Mouse (Mus musculus): ENCODE data around the gene Rnf31. TPM values are rescaled to one million over a fixed set of nuclear protein-coding genes. Genes with fewer than 3 reads are reported as not detected.

Rnf31 gene
- total and polyA plus RNA-seq, 3 experiments: 19.7 to 30.9 (median 27.5) TPM

- DNase-seq: peak; percentile 96 to 97
- H3K27me3 ChIP-seq (ENCODE audit: control insufficient read depth, insufficient read depth, low read length): no peaks in the 10 kb centered on the region
- H3K4me3 ChIP-seq: peak within 1 kb of the TSS; percentile 91
- peak within 1 kb of the TSS; percentile 87 for H3K9ac ChIP-seq (ENCODE audit: low read depth, low read length)
- H3K27ac ChIP-seq: peak within 1 kb of the TSS; percentile 98
- under 1% methylated on average over 51 of the region's 51 CpGs for WGBS
- TF ChIP-seq CTCF (IDR thresholded peaks at IDR 0.05) (peak; percentile 8; the same call in 1 of the 2 replicates), POLR2A (IDR thresholded peaks at IDR 0.05; ENCODE audit: insufficient read depth, low read depth, low read length) (peak; percentile 90), EP300 (IDR thresholded peaks at IDR 0.05; ENCODE audit: insufficient read depth, low read depth, low read length) (peak; percentile 44; the same call in 1 of the 2 replicates)
- intact Hi-C loops (cut with DNase I): loop anchor here (1.0 to 2.0 kb wide), 2 partner anchors 18 to 42 kb away; partner anchors contain the start of genes Irf9 and Psme1
- no peaks in the 10 kb centered on the region for H3K36me3 ChIP-seq (ENCODE audit: control insufficient read depth, insufficient read depth, low read length)
- H3K4me1 ChIP-seq (ENCODE audit: control insufficient read depth, insufficient read depth, low read length): peaks cover 3% of the 10 kb centered on the region
- no peaks in the 10 kb centered on the region for H3K79me2 ChIP-seq (replicated peaks; ENCODE audit: control insufficient read depth, insufficient read depth, low read length)
These were observed 31.1 kb upstream of the Rnf31 start, which contains the start of gene A730061H03Rik for GRCm38 (mm10) chr14:55560202-55561073. TSS of gene A730061H03Rik (minus strand) at chr14:55560406.

DNA sequence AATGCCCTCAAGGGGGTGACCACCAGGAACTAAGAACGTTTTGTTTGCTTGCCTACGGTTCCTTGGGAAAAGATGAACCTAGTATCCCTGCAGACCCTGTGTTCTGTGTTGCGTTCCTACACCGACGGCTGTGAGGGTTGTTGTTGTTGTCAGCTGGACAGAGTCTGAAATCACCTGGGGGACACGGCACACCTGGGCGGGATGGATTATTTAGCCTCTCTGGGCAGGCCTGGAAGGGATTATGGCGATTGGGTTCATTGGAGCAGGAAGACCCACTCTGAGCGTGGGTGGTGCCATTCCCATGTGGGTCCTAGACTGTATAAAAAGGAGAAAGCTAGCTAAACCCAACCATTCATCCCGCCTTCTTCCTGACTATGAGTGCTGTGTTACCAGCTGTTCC is 29.6 kb upstream of the Rnf31 start:
- Histone ChIP-seq H3K27ac (no peak overlapping the region), H3K9ac (ENCODE audit: low read depth, low read length) (no peak overlapping the region), H3K4me3 (no peak overlapping the region; the same call in 1 of the 2 replicates), H3K4me1 (ENCODE audit: control insufficient read depth, insufficient read depth, low read length) (peaks cover 3% of the 10 kb centered on the region), H3K79me2 (replicated peaks; ENCODE audit: control insufficient read depth, insufficient read depth, low read length) (no peaks in the 10 kb centered on the region), H3K36me3 (ENCODE audit: control insufficient read depth, insufficient read depth, low read length) (no peaks in the 10 kb centered on the region), H3K27me3 (ENCODE audit: control insufficient read depth, insufficient read depth, low read length) (no peaks in the 10 kb centered on the region)
- TF ChIP-seq CTCF (IDR thresholded peaks at IDR 0.05): no peak
- TF ChIP-seq EP300 (IDR thresholded peaks at IDR 0.05; ENCODE audit: insufficient read depth, low read depth, low read length): no peak
- TF ChIP-seq POLR2A (IDR thresholded peaks at IDR 0.05; ENCODE audit: insufficient read depth, low read depth, low read length): no peak
- no peak for DNase-seq
- 86% methylated on average over 10 of the region's 10 CpGs for whole genome bisulfite sequencing
- intact Hi-C loops (cut with DNase I): loop anchor here (2.0 kb wide), 1 partner anchor 41 kb away; the partner anchor contains the start of gene Irf9

GRCm38 (mm10) chr14:55563249-55563648 is 28.3 kb upstream of the Rnf31 start:
- TF ChIP-seq CTCF (IDR thresholded peaks at IDR 0.05) (no peak), POLR2A (IDR thresholded peaks at IDR 0.05; ENCODE audit: insufficient read depth, low read depth, low read length) (no peak), EP300 (IDR thresholded peaks at IDR 0.05; ENCODE audit: insufficient read depth, low read depth, low read length) (no peak)
- intact Hi-C loops (cut with DNase I): no loop called here
- no peaks in the 10 kb centered on the region for H3K27me3 ChIP-seq (ENCODE audit: control insufficient read depth, insufficient read depth, low read length)
- H3K9ac ChIP-seq (ENCODE audit: low read depth, low read length): no peak overlapping the region
- WGBS: 85% methylated on average over 11 of the region's 11 CpGs
- H3K36me3 ChIP-seq (ENCODE audit: control insufficient read depth, insufficient read depth, low read length): no peaks in the 10 kb centered on the region
- no peak for DNase-seq
- H3K4me1 ChIP-seq (ENCODE audit: control insufficient read depth, insufficient read depth, low read length): peaks cover 3% of the 10 kb centered on the region
- no peak overlapping the region for H3K27ac ChIP-seq
- H3K4me3 ChIP-seq: no peak overlapping the region
- H3K79me2 ChIP-seq (replicated peaks; ENCODE audit: control insufficient read depth, insufficient read depth, low read length): no peaks in the 10 kb centered on the region

GRCm38 (mm10) chr14:55565748-55566147 is 25.8 kb upstream of the Rnf31 start:
- TF ChIP-seq CTCF (IDR thresholded peaks at IDR 0.05) (peak; percentile 35), EP300 (IDR thresholded peaks at IDR 0.05; ENCODE audit: insufficient read depth, low read depth, low read length) (no peak), POLR2A (IDR thresholded peaks at IDR 0.05; ENCODE audit: insufficient read depth, low read depth, low read length) (no peak)
- H3K9ac ChIP-seq (ENCODE audit: low read depth, low read length): no peak overlapping the region
- no peak for DNase-seq
- H3K4me3 ChIP-seq: no peak overlapping the region
- intact Hi-C loops (cut with DNase I): no loop called here
- WGBS: 80% methylated on average over 3 of the region's 3 CpGs
- no peak overlapping the region for H3K27ac ChIP-seq
- no peaks in the 10 kb centered on the region for H3K36me3 ChIP-seq (ENCODE audit: control insufficient read depth, insufficient read depth, low read length)
- H3K27me3 ChIP-seq (ENCODE audit: control insufficient read depth, insufficient read depth, low read length): no peaks in the 10 kb centered on the region
- peaks cover 4% of the 10 kb centered on the region for H3K4me1 ChIP-seq (ENCODE audit: control insufficient read depth, insufficient read depth, low read length)
- H3K79me2 ChIP-seq (replicated peaks; ENCODE audit: control insufficient read depth, insufficient read depth, low read length): no peaks in the 10 kb centered on the region

GRCm38 (mm10) chr14:55567496-55567895 is 24.0 kb upstream of the Rnf31 start:
- Histone ChIP-seq H3K4me3 (no peak overlapping the region), H3K27ac (no peak overlapping the region), H3K4me1 (ENCODE audit: control insufficient read depth, insufficient read depth, low read length) (0 out of 2 replicates have a peak, but pooled peaks cover 1% of the 10 kb centered on the region), H3K9ac (ENCODE audit: low read depth, low read length) (no peak overlapping the region), H3K36me3 (ENCODE audit: control insufficient read depth, insufficient read depth, low read length) (no peaks in the 10 kb centered on the region), H3K79me2 (replicated peaks; ENCODE audit: control insufficient read depth, insufficient read depth, low read length) (no peaks in the 10 kb centered on the region), H3K27me3 (ENCODE audit: control insufficient read depth, insufficient read depth, low read length) (no peaks in the 10 kb centered on the region)
- DNase-seq: no peak
- no peak for TF ChIP-seq POLR2A (IDR thresholded peaks at IDR 0.05; ENCODE audit: insufficient read depth, low read depth, low read length)
- no peak for TF ChIP-seq EP300 (IDR thresholded peaks at IDR 0.05; ENCODE audit: insufficient read depth, low read depth, low read length)
- TF ChIP-seq CTCF (IDR thresholded peaks at IDR 0.05): no peak
- 87% methylated on average over 3 of the region's 3 CpGs for WGBS
- intact Hi-C loops (cut with DNase I): no loop called here

DNA sequence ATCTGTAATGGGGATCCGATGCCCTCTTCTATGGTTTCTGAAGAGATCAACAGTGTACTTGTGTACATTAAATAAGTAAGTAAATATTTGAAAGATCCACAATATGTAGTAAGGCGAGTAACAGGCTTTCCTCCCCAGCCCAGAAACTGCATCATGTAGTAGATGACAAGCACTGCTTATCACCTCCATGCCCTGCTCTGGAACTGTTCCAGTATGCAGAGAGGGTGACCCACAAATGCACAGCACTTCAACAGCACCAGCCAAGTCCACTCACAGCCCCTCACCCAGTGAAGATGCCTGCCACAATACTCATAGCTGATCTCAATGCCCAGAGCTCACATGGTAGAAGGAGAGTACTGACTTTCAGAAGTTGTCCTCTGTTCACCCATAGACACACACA is 20.9 kb upstream of the Rnf31 start:
- H3K4me3 ChIP-seq: no peak overlapping the region
- no peak overlapping the region for H3K27ac ChIP-seq
- TF ChIP-seq EP300 (IDR thresholded peaks at IDR 0.05; ENCODE audit: insufficient read depth, low read depth, low read length) (no peak), CTCF (IDR thresholded peaks at IDR 0.05) (no peak), POLR2A (IDR thresholded peaks at IDR 0.05; ENCODE audit: insufficient read depth, low read depth, low read length) (no peak)
- 0 out of 2 replicates have a peak, but pooled peaks cover 1% of the 10 kb centered on the region for H3K4me1 ChIP-seq (ENCODE audit: control insufficient read depth, insufficient read depth, low read length)
- no peaks in the 10 kb centered on the region for H3K36me3 ChIP-seq (ENCODE audit: control insufficient read depth, insufficient read depth, low read length)
- H3K27me3 ChIP-seq (ENCODE audit: control insufficient read depth, insufficient read depth, low read length): no peaks in the 10 kb centered on the region
- no peaks in the 10 kb centered on the region for H3K79me2 ChIP-seq (replicated peaks; ENCODE audit: control insufficient read depth, insufficient read depth, low read length)
- H3K9ac ChIP-seq (ENCODE audit: low read depth, low read length): no peak overlapping the region
- no peak for DNase-seq
- intact Hi-C loops (cut with DNase I): no loop called here
- 74% methylated on average over 2 of the region's 2 CpGs for WGBS
